Mouse (Mus musculus): ENCODE measurements around the gene Dstyk. TPM values are rescaled to one million over a fixed set of nuclear protein-coding genes. Genes with fewer than 3 reads are reported as not detected.

The Dstyk gene
- 11.6 and 12.3 TPM in 2 replicates for polyA plus RNA-seq (2015; fragmentation: Nextera tagmentation; extraction: Ambion mirVana)

GRCm38 (mm10) chr1:132417319-132418251 is at the start of gene Dstyk:
TSS of gene Dstyk (plus strand) at chr1:132417555.
- Histone ChIP-seq H3K4me3 (replicated peaks; ENCODE audit: low read length) (peak within 1 kb of the TSS; percentile 90), H3K36me3 (ENCODE audit: control insufficient read depth, insufficient read depth, low read length) (no peaks in the 10 kb centered on the region), H3K27ac (ENCODE audit: low read length) (peak within 1 kb of the TSS; percentile 93), H3K27me3 (ENCODE audit: control insufficient read depth, insufficient read depth, low read length) (no peaks in the 10 kb centered on the region), H3K9ac (ENCODE audit: low read length) (peak within 1 kb of the TSS; percentile 90), H3K9me3 (replicated peaks; ENCODE audit: control insufficient read depth, low read length) (no peaks in the 10 kb centered on the region), H3K4me2 (ENCODE audit: low read depth, low read length) (peak within 1 kb of the TSS; percentile 69), H3K4me1 (ENCODE audit: control insufficient read depth, insufficient read depth, low read length) (peaks cover 11% of the 10 kb centered on the region; the same call in 1 of the 2 replicates)
- peak; percentile 100 for ATAC-seq (ENCODE audit: insufficient read depth, low FRiP score)
- under 1% methylated on average over 84 of the region's 85 CpGs for WGBS

- Histone ChIP-seq H3K9ac (ENCODE audit: low read length) (no peak overlapping the region; the same call in 1 of the 2 replicates), H3K27ac (ENCODE audit: low read length) (no peak overlapping the region)
Measured at GRCm38 (mm10) chr1:132367692-132368506, 49.5 kb upstream of the Dstyk start.

GRCm38 (mm10) chr1:132370681-132371173 is 46.6 kb upstream of the Dstyk start:
- ATAC-seq (ENCODE audit: insufficient read depth, low FRiP score): no peak

More at GRCm38 (mm10) chr1:132367692-132368506, 49.5 kb upstream of the Dstyk start:
- Histone ChIP-seq H3K9me3 (replicated peaks; ENCODE audit: control insufficient read depth, low read length) (no peaks in the 10 kb centered on the region), H3K4me3 (replicated peaks; ENCODE audit: low read length) (no peak overlapping the region), H3K36me3 (ENCODE audit: control insufficient read depth, insufficient read depth, low read length) (no peaks in the 10 kb centered on the region), H3K4me1 (ENCODE audit: control insufficient read depth, insufficient read depth, low read length) (peaks cover 22% of the 10 kb centered on the region; the same call in 1 of the 2 replicates), H3K4me2 (ENCODE audit: low read depth, low read length) (no peak overlapping the region), H3K27me3 (ENCODE audit: control insufficient read depth, insufficient read depth, low read length) (no peaks in the 10 kb centered on the region)
- ATAC-seq (ENCODE audit: insufficient read depth, low FRiP score): peak; percentile 84
- 28% methylated on average over 7 of the region's 7 CpGs for WGBS

GRCm38 (mm10) chr1:132371298-132372081 is 45.9 kb upstream of the Dstyk start:
- Histone ChIP-seq H3K4me3 (replicated peaks; ENCODE audit: low read length) (no peak overlapping the region), H3K27ac (ENCODE audit: low read length) (0 out of 2 replicates have a peak overlapping the region, but pooled peaks have one; percentile 0), H3K9me3 (replicated peaks; ENCODE audit: control insufficient read depth, low read length) (no peaks in the 10 kb centered on the region), H3K4me1 (ENCODE audit: control insufficient read depth, insufficient read depth, low read length) (peaks cover 55% of the 10 kb centered on the region), H3K27me3 (ENCODE audit: control insufficient read depth, insufficient read depth, low read length) (no peaks in the 10 kb centered on the region), H3K9ac (ENCODE audit: low read length) (no peak overlapping the region), H3K36me3 (ENCODE audit: control insufficient read depth, insufficient read depth, low read length) (no peaks in the 10 kb centered on the region), H3K4me2 (ENCODE audit: low read depth, low read length) (no peak overlapping the region)
- 62% methylated on average over 8 of the region's 8 CpGs for WGBS
- ATAC-seq (ENCODE audit: insufficient read depth, low FRiP score): peak; percentile 70

More at GRCm38 (mm10) chr1:132370681-132371173, 46.6 kb upstream of the Dstyk start:
- Histone ChIP-seq H3K9ac (ENCODE audit: low read length) (peak overlapping the region; percentile 42; the same call in 1 of the 2 replicates), H3K4me2 (ENCODE audit: low read depth, low read length) (no peak overlapping the region), H3K9me3 (replicated peaks; ENCODE audit: control insufficient read depth, low read length) (no peaks in the 10 kb centered on the region), H3K27ac (ENCODE audit: low read length) (no peak overlapping the region), H3K27me3 (ENCODE audit: control insufficient read depth, insufficient read depth, low read length) (no peaks in the 10 kb centered on the region), H3K4me1 (ENCODE audit: control insufficient read depth, insufficient read depth, low read length) (peaks cover 48% of the 10 kb centered on the region), H3K36me3 (ENCODE audit: control insufficient read depth, insufficient read depth, low read length) (no peaks in the 10 kb centered on the region), H3K4me3 (replicated peaks; ENCODE audit: low read length) (no peak overlapping the region)
- WGBS: 64% methylated on average over 9 of the region's 9 CpGs

- H3K27me3 ChIP-seq (ENCODE audit: control insufficient read depth, insufficient read depth, low read length): no peaks in the 10 kb centered on the region
- peak overlapping the region; percentile 0; the same call in 1 of the 2 replicates for H3K27ac ChIP-seq (ENCODE audit: low read length)
- no peak overlapping the region for H3K4me2 ChIP-seq (ENCODE audit: low read depth, low read length)
- H3K4me1 ChIP-seq (ENCODE audit: control insufficient read depth, insufficient read depth, low read length): peaks cover 62% of the 10 kb centered on the region
- no peaks in the 10 kb centered on the region for H3K9me3 ChIP-seq (replicated peaks; ENCODE audit: control insufficient read depth, low read length)
- H3K9ac ChIP-seq (ENCODE audit: low read length): no peak overlapping the region
- no peak for ATAC-seq (ENCODE audit: insufficient read depth, low FRiP score)
- H3K36me3 ChIP-seq (ENCODE audit: control insufficient read depth, insufficient read depth, low read length): no peaks in the 10 kb centered on the region
- 76% methylated on average over 5 of the region's 5 CpGs for WGBS
- H3K4me3 ChIP-seq (replicated peaks; ENCODE audit: low read length): no peak overlapping the region
Measured at GRCm38 (mm10) chr1:132372354-132372753, 45.0 kb upstream of the Dstyk start.

- no peak for ATAC-seq (ENCODE audit: insufficient read depth, low FRiP score)
- 80% methylated on average over 6 of the region's 6 CpGs for WGBS
- H3K9me3 ChIP-seq (replicated peaks; ENCODE audit: control insufficient read depth, low read length): no peaks in the 10 kb centered on the region
- H3K36me3 ChIP-seq (ENCODE audit: control insufficient read depth, insufficient read depth, low read length): no peaks in the 10 kb centered on the region
- H3K4me3 ChIP-seq (replicated peaks; ENCODE audit: low read length): no peak overlapping the region
- H3K27ac ChIP-seq (ENCODE audit: low read length): no peak overlapping the region
- H3K27me3 ChIP-seq (ENCODE audit: control insufficient read depth, insufficient read depth, low read length): no peaks in the 10 kb centered on the region
- H3K4me1 ChIP-seq (ENCODE audit: control insufficient read depth, insufficient read depth, low read length): peaks cover 65% of the 10 kb centered on the region
- no peak overlapping the region for H3K4me2 ChIP-seq (ENCODE audit: low read depth, low read length)
- H3K9ac ChIP-seq (ENCODE audit: low read length): 0 out of 2 replicates have a peak overlapping the region, but pooled peaks have one; percentile 22
Measured at GRCm38 (mm10) chr1:132372896-132373534, 44.3 kb upstream of the Dstyk start.

GRCm38 (mm10) chr1:132374140-132374872 is 43.0 kb upstream of the Dstyk start:
- WGBS: 34% methylated on average over 5 of the region's 5 CpGs
- peak; percentile 27; the same call in 1 of the 2 replicates for ATAC-seq (ENCODE audit: insufficient read depth, low FRiP score)
- Histone ChIP-seq H3K36me3 (ENCODE audit: control insufficient read depth, insufficient read depth, low read length) (no peaks in the 10 kb centered on the region), H3K27me3 (ENCODE audit: control insufficient read depth, insufficient read depth, low read length) (no peaks in the 10 kb centered on the region), H3K27ac (ENCODE audit: low read length) (peak overlapping the region; percentile 25; the same call in 1 of the 2 replicates), H3K9me3 (replicated peaks; ENCODE audit: control insufficient read depth, low read length) (no peaks in the 10 kb centered on the region), H3K4me2 (ENCODE audit: low read depth, low read length) (peak overlapping the region; percentile 7; the same call in 1 of the 2 replicates), H3K9ac (ENCODE audit: low read length) (0 out of 2 replicates have a peak overlapping the region, but pooled peaks have one; percentile 23), H3K4me1 (ENCODE audit: control insufficient read depth, insufficient read depth, low read length) (peaks cover 65% of the 10 kb centered on the region), H3K4me3 (replicated peaks; ENCODE audit: low read length) (no peak overlapping the region)

Measured in stomach, embryonic 16.5 days (tissue).